Mouse (Mus musculus) ES-Bruce4 (cell line): ENCODE measurements at regions not wholly inside any gene's neighbourhood (a gene's known extent, or its start where the extent isn't known, plus 50 kb on each side); places are given as distances from the start of the nearest gene placed in this dataset.
A peak's percentile ranks its signal among the peaks of the same experiment; 100 is the strongest.

Experiments used
- H3K27ac ChIP-seq: 2 replicates; pipeline ENCODE4 v1.5.1; 2012; ENCODE audit warnings: low read length, inconsistent platforms; ENCODE audit not compliant: insufficient read depth
- H3K27me3 ChIP-seq: 2 replicates; pipeline ENCODE4 v1.6.1; 2012; ENCODE audit warnings: mild to moderate bottlenecking, low read length, inconsistent platforms; ENCODE audit not compliant: control insufficient read depth, poor library complexity, insufficient read depth, severe bottlenecking
- H3K36me3 ChIP-seq: 2 replicates; pipeline ENCODE4 v1.6.1; 2012; ENCODE audit warnings: inconsistent platforms, mild to moderate bottlenecking, low read length, moderate library complexity; ENCODE audit not compliant: control insufficient read depth, poor library complexity, insufficient read depth, severe bottlenecking
- H3K4me1 ChIP-seq: one replicate; pipeline ENCODE4 v1.8.1; 2011; ENCODE audit warnings: low read length; ENCODE audit not compliant: control insufficient read depth, insufficient read depth
- H3K4me3 ChIP-seq: 2 replicates; pipeline ENCODE4 v1.5.1; 2011; ENCODE audit warnings: low read depth, mild to moderate bottlenecking, low read length
- H3K9ac ChIP-seq: 2 replicates; pipeline ENCODE4 v1.6.1; 2012; ENCODE audit warnings: low read depth, mild to moderate bottlenecking, inconsistent platforms; ENCODE audit not compliant: poor library complexity, severe bottlenecking
- H3K9me3 ChIP-seq: replicated peaks from 2 replicates; pipeline ENCODE4 v1.6.1; 2012; ENCODE audit warnings: mild to moderate bottlenecking, low read length, inconsistent platforms; ENCODE audit not compliant: control insufficient read depth, poor library complexity, insufficient read depth, severe bottlenecking
- CTCF ChIP-seq: IDR thresholded peaks from one replicate; pipeline ENCODE4 v1.8.1; 2011; ENCODE audit warnings: low read depth, low read length
- EP300 ChIP-seq: IDR thresholded peaks from 2 replicates; pipeline ENCODE4 v1.6.1; 2011; ENCODE audit warnings: low read depth, low read length; ENCODE audit not compliant: insufficient read depth
- POLR2A ChIP-seq: IDR thresholded peaks from one replicate; pipeline ENCODE4 v1.8.1; 2011; ENCODE audit warnings: low read length; ENCODE audit not compliant: insufficient read depth

DNA sequence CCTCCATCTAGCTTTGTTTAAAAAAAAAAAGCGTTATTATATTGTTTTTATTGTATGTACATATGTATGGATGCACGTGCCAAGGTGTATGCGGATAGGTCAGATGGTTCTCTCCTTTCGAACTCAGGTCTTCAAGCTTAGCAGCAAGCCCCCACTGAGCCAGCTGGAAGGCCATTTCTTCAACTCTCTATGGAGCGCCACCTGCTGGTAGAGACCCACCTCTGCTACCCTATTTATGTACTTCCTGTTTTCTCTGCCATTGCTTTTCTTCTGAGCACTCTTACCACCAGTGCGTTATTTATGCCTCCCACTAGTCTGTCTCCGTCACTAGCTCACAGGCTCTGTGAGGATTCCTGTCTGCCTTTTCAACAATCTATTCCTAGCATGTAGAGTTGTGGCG lies 91.5 kb upstream of the Rpl38 start:
- Histone ChIP-seq H3K36me3 (no peaks in the 10 kb centered on the region), H3K4me3 (no peak overlapping the region), H3K27ac (no peak overlapping the region), H3K27me3 (no peaks in the 10 kb centered on the region), H3K9me3 (no peaks in the 10 kb centered on the region), H3K4me1 (peaks cover 1% of the 10 kb centered on the region), H3K9ac (no peak overlapping the region)
- TF ChIP-seq CTCF (peak; percentile 69), POLR2A (no peak)

DNA sequence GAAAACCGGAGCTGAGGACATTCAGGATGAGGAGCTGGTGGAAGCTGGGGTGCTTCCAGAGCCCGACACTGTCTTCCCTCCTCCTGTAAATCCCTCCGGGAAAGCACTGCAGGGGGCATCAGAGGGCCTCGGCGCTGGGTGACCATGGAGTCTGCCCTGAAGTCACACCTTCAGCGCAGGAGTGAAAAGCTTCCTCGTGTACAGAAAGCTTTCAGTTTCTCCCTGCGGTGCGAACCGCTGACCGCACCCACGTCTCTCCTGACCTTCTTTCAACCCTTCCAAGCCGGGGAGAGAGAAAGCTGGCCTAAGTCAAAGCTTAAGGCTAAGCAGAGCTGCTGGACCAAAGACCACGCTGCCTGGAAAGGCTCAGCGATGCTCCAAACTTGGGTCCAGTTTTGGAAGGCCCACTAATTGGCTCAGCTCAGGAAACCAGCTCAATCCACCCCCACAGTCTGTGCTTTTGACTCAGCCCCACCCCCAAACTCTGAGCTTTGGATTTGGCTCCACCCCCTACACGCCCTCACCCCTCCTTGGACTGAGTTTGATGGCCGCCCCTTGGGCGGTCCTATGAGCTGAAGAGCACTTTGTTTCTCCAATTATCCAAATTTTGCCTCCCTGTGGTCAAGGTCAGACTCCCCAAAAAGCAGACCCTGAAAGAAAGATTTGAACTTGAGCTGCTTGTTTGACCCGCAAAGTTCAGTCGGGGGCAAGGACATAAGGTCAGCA lies 97.0 kb upstream of the Rpl38 start:
- Histone ChIP-seq H3K27ac (peak overlapping the region; percentile 82), H3K4me1 (peaks cover 4% of the 10 kb centered on the region), H3K27me3 (no peaks in the 10 kb centered on the region), H3K9me3 (no peaks in the 10 kb centered on the region; the same call in 1 of the 2 replicates), H3K4me3 (peak overlapping the region; percentile 43), H3K9ac (no peak overlapping the region), H3K36me3 (no peaks in the 10 kb centered on the region)
- TF ChIP-seq EP300 (peak; percentile 57; the same call in 1 of the 2 replicates), CTCF (no peak)

DNA sequence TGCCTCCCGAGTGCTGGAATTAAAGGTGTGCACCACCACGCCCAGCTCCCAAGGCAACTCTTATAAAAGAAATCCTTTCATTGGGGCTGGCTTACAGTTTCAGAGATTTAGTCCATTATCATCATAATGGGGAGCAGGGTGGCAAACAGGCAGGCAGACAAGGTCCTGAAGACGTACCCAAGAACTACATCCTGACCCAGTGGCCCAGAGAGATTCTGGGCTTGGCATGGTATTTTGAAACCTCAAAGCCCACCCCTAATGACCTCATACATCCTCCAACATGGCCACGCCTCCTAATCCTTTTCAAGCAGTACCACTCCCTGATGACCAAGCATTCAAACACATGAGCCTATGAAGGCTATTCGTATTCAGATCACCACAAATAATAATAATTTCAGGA lies 98.2 kb upstream of the Rpl38 start:
- H3K27me3 ChIP-seq: no peaks in the 10 kb centered on the region
- TF ChIP-seq EP300 (peak; percentile 37; the same call in 1 of the 2 replicates), POLR2A (no peak), CTCF (no peak)
- H3K27ac ChIP-seq: peak overlapping the region; percentile 82

DNA sequence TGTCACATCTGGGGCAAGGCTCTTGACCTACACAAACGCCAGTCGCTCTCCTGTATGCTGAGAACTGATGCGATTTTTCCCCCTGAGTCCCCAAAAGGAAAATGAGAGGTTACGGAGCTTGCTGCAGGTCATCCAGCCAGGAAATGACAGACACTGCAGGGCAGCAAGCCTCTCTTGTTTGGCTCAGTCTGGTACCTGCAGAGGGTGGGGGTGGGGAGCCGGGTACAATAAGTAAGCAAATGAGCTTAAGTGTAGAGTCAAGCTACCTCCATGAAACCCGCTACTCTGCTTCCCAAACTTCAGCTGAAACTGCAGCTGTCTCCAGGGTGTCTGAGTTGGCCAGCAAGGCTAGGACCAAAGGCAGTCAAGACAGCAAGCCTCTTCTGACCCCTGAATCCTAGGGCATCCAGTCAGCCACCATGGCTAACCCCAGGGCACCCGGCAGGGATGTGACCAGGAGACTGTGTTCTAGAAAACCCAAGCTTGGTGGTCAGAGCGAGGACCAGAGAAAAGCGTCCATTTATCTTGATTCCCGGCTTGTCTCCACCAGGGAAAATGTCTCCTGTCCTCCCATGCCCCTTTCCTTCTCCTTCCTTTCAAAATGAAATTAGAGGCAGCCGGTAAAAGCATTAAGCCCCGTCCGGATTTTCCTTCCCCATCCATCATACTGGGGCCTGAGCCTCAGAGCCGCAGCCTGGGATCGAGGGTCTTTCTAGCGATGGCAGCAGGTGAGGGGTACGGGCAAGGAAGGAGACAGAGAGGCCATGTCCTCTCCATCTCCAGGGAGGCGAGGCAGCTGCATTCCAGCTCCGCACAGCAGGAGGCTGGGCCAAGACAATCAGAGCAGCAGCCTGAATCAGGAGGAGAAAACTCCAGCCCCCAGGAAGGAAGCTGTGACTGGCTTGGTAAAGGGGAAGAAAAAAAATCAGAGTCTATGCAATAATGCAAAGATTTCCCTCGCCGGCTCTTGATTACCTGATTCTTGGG lies 100.2 kb upstream of the Rpl38 start:
- Histone ChIP-seq H3K4me3 (peak overlapping the region; percentile 12), H3K4me1 (peaks cover 4% of the 10 kb centered on the region), H3K27me3 (no peaks in the 10 kb centered on the region), H3K9me3 (no peaks in the 10 kb centered on the region; the same call in 1 of the 2 replicates), H3K9ac (peak overlapping the region; percentile 30; the same call in 1 of the 2 replicates), H3K27ac (peak overlapping the region; percentile 71), H3K36me3 (no peaks in the 10 kb centered on the region)
- no peak for TF ChIP-seq POLR2A
- TF ChIP-seq EP300: peak; percentile 91

More for the DNA sequence above, 98.2 kb upstream of the Rpl38 start:
- H3K9me3 ChIP-seq: no peaks in the 10 kb centered on the region; the same call in 1 of the 2 replicates
- H3K4me1 ChIP-seq: peaks cover 4% of the 10 kb centered on the region
- no peak overlapping the region for H3K4me3 ChIP-seq
- H3K36me3 ChIP-seq: no peaks in the 10 kb centered on the region
- H3K9ac ChIP-seq: no peak overlapping the region

DNA sequence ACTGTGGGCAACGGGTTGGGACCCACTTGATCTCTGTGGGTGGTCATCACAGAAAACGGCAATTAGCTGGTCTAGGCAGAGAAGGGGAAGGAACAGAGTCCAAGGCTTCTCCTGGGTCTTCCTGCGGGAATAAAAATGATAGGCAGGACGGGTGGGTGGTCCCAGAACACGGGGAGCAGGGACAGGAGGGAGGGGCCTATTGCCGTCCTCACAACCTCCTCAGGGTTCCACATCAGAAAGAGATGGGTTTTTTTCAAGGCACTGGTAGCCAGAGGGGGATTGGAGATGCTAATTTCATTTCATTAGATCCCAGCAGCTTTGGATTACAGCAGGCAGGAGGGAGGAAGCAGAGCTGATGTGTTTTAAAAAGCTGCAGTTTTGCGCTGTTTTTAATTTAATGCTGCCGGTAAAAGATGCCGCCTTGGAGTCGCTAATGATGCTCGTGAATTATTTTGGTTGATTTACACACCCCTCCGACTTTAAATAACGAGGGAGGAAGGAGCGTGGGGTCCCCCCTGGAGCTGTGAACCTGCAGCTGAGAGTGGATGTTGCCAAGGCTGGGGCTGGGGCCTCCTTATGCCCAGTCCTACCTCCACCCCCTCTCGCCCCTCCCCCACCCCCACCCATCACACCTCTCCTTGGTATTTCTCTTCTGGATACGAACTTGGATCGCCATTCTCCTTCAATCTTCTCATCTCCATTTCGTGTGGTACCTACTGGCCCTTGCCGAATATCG lies 101.1 kb upstream of the Rpl38 start:
- Histone ChIP-seq H3K4me3 (peak overlapping the region; percentile 12; the same call in 1 of the 2 replicates), H3K27me3 (no peaks in the 10 kb centered on the region), H3K4me1 (peaks cover 4% of the 10 kb centered on the region), H3K9ac (peak overlapping the region; percentile 22; the same call in 1 of the 2 replicates), H3K27ac (peak overlapping the region; percentile 71), H3K9me3 (no peaks in the 10 kb centered on the region; the same call in 1 of the 2 replicates), H3K36me3 (no peaks in the 10 kb centered on the region)
- TF ChIP-seq POLR2A (no peak), CTCF (no peak), EP300 (no peak)
